Mouse (Mus musculus) inflammation-experienced regulatory T-cells, adult 6 months (primary cell): ENCODE results near the gene Kif5c. TPM values are rescaled to one million over a fixed set of nuclear protein-coding genes. Genes with fewer than 3 reads are reported as not detected.
A peak's percentile ranks its signal among the peaks of the same experiment; 100 is the strongest.

Experiments used
- ATAC-seq: one replicate; pipeline ENCODE4 v1.8.0; 2017
- polyA plus RNA-seq, 3 experiments: library from polyadenylated mRNA; unstranded; fragments of 100-300 nt; shearing (Covaris generic); gene quantifications; one replicate each; pipeline ENCODE4 v1.2.1; 2017

Kif5c gene
- polyA plus RNA-seq, 3 experiments from 2014 or later, result 2.5 to 3.1 (median 2.6) TPM

GRCm38 (mm10) chr2:49748628-49749342 is 129.7 kb downstream of the Kif5c start:
- ATAC-seq, result peak; percentile 75

- no peak for ATAC-seq
Measured at GRCm38 (mm10) chr2:49749730-49750576, 130.9 kb downstream of the Kif5c start.

GRCm38 (mm10) chr2:49751544-49752210 is 132.6 kb downstream of the Kif5c start:
- ATAC-seq, result no peak

- no peak for ATAC-seq
Measured at GRCm38 (mm10) chr2:49752211-49752607, 133.1 kb downstream of the Kif5c start.

- no peak for ATAC-seq
Measured at GRCm38 (mm10) chr2:49753062-49753461, 134.0 kb downstream of the Kif5c start.

- no peak for ATAC-seq
Measured at GRCm38 (mm10) chr2:49755054-49755453, 136.0 kb downstream of the Kif5c start.

GRCm38 (mm10) chr2:49757616-49758015 is 138.5 kb downstream of the Kif5c start:
- ATAC-seq, result no peak

GRCm38 (mm10) chr2:49764331-49764946 is 145.3 kb downstream of the Kif5c start:
- ATAC-seq, result peak; percentile 65

- no peak for ATAC-seq
Measured at GRCm38 (mm10) chr2:49768916-49769315, 149.8 kb downstream of the Kif5c start.

- no peak for ATAC-seq
Measured at GRCm38 (mm10) chr2:49770440-49770839, 151.3 kb downstream of the Kif5c start.

GRCm38 (mm10) chr2:49771172-49771571 is 152.1 kb downstream of the Kif5c start:
- no peak for ATAC-seq

- ATAC-seq, result no peak
Measured at GRCm38 (mm10) chr2:49773194-49773931, 154.3 kb downstream of the Kif5c start.

GRCm38 (mm10) chr2:49774180-49774579 is 155.1 kb downstream of the Kif5c start:
- no peak for ATAC-seq

GRCm38 (mm10) chr2:49775187-49775586 is 156.1 kb downstream of the Kif5c start:
- no peak for ATAC-seq

GRCm38 (mm10) chr2:49775735-49776134 is 156.6 kb downstream of the Kif5c start:
- no peak for ATAC-seq

- no peak for ATAC-seq
Measured at GRCm38 (mm10) chr2:49776407-49776806, 157.3 kb downstream of the Kif5c start.

- no peak for ATAC-seq
Measured at GRCm38 (mm10) chr2:49787376-49788050, 168.4 kb downstream of the Kif5c start, which contains the start of gene Lypd6b. TSS of gene Lypd6b (plus strand) at chr2:49787688.

GRCm38 (mm10) chr2:49788051-49788418 is 168.9 kb downstream of the Kif5c start:
- no peak for ATAC-seq

GRCm38 (mm10) chr2:49788643-49789042 is 169.5 kb downstream of the Kif5c start:
- ATAC-seq, result no peak

GRCm38 (mm10) chr2:49789078-49789477 is 170.0 kb downstream of the Kif5c start:
- ATAC-seq, result no peak

GRCm38 (mm10) chr2:49789504-49789903 is 170.4 kb downstream of the Kif5c start:
- ATAC-seq, result no peak
